Mouse (Mus musculus) hindbrain, embryonic 14.5 days (tissue): ENCODE measurements around the gene Adam30. TPM values are rescaled to one million over a fixed set of nuclear protein-coding genes. Genes with fewer than 3 reads are reported as not detected.

Source experiments
- ATAC-seq: fragments of 200-750 bp; cut with Nextera tagmentation; 2 replicates; pipeline ENCODE4 v1.8.0; 2017; ENCODE audit warnings: moderate number of reproducible peaks, mild to moderate bottlenecking, moderate TSS enrichment, moderate library complexity; ENCODE audit not compliant: low FRiP score
- DNase-seq: peaks from one replicate; pipeline ENCODE4 v3.0.0-alpha.2; 2015; ENCODE audit warnings: low spot score
- H3K27ac ChIP-seq: fragments of 300-500 bp; sonication (generic); 2 replicates; pipeline ENCODE4 v1.5.1; 2014; ENCODE audit warnings: mild to moderate bottlenecking, moderate library complexity
- H3K27me3 ChIP-seq: fragments of 300-500 bp; sonication (generic); 2 replicates; pipeline ENCODE4 v1.6.1; 2014; ENCODE audit warnings: mild to moderate bottlenecking, low read length, mixed read lengths; ENCODE audit not compliant: control insufficient read depth, insufficient read depth
- H3K36me3 ChIP-seq: fragments of 300-500 bp; sonication (generic); replicated peaks from 2 replicates; pipeline ENCODE4 v1.6.1; 2014; ENCODE audit not compliant: control insufficient read depth, insufficient read depth
- H3K4me1 ChIP-seq: fragments of 300-500 bp; sonication (generic); replicated peaks from 2 replicates; pipeline ENCODE4 v1.6.1; 2014; ENCODE audit warnings: antibody characterized with exemption, low read length, mixed read lengths; ENCODE audit not compliant: control insufficient read depth, insufficient read depth
- H3K4me2 ChIP-seq: fragments of 300-500 bp; sonication (generic); replicated peaks from 2 replicates; pipeline ENCODE4 v1.6.1; 2014; ENCODE audit warnings: mild to moderate bottlenecking, moderate library complexity
- H3K4me3 ChIP-seq: fragments of 300-500 bp; sonication (generic); replicated peaks from 2 replicates; pipeline ENCODE4 v1.5.1; 2014; ENCODE audit warnings: mild to moderate bottlenecking, low read length
- H3K9ac ChIP-seq: fragments of 300-500 bp; sonication (generic); 2 replicates; pipeline ENCODE4 v1.6.1; 2014
- H3K9me3 ChIP-seq: fragments of 300-500 bp; sonication (generic); 2 replicates; pipeline ENCODE4 v1.6.1; 2016; ENCODE audit warnings: low read length; ENCODE audit not compliant: control insufficient read depth
- whole genome bisulfite sequencing: fragments of 180-500 bp; shearing (Covaris S2); extraction: QIAGEN DNeasy Blood & Tissue Kit; methylation state at CpG from one replicate; pipeline ENCODE4 v1.1.7; 2014; 5-methylcytosine and 5-hydroxymethylcytosine counted together
- polyA plus RNA-seq: library from polyadenylated mRNA; unstranded; fragments of >200 nt; fragmentation: Nextera tagmentation; extraction: Ambion mirVana; gene quantifications from 2 replicates; pipeline ENCODE4 v1.2.1, GENCODE M21; 2014

Adam30 gene
- polyA plus RNA-seq, 1 experiment from 2014 or later, result not detected

DNA sequence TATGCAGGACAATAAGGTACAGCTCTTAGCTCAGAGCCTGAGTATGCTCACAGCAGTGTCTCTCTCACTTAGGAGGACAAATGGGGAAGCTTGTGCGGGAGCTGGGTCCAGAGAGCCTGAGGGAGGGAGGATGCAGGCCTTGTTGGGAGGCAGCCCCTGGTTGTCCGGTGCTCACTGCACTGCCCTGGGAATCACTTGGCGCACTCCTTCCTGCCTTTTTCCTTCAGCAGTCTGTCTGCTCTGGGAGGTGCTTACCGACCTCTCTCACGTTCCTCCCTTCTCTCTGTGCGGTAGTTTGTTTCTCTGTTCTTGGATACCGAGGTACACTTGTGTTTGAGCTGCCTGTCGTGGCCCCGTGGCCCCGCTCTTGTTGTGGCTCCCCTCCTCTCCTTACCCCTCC, 15.2 kb upstream of the Adam30 start:
- Histone ChIP-seq H3K9me3 (no peaks in the 10 kb centered on the region), H3K9ac (no peak overlapping the region), H3K4me2 (no peak overlapping the region), H3K27me3 (no peaks in the 10 kb centered on the region), H3K36me3 (peaks cover 53% of the 10 kb centered on the region), H3K4me1 (no peaks in the 10 kb centered on the region), H3K27ac (no peak overlapping the region), H3K4me3 (no peak overlapping the region)
- 72% methylated on average over 10 of the region's 10 CpGs for WGBS
- ATAC-seq (peak; percentile 24; the same call in 1 of the 2 replicates), DNase-seq (no peak)

DNA sequence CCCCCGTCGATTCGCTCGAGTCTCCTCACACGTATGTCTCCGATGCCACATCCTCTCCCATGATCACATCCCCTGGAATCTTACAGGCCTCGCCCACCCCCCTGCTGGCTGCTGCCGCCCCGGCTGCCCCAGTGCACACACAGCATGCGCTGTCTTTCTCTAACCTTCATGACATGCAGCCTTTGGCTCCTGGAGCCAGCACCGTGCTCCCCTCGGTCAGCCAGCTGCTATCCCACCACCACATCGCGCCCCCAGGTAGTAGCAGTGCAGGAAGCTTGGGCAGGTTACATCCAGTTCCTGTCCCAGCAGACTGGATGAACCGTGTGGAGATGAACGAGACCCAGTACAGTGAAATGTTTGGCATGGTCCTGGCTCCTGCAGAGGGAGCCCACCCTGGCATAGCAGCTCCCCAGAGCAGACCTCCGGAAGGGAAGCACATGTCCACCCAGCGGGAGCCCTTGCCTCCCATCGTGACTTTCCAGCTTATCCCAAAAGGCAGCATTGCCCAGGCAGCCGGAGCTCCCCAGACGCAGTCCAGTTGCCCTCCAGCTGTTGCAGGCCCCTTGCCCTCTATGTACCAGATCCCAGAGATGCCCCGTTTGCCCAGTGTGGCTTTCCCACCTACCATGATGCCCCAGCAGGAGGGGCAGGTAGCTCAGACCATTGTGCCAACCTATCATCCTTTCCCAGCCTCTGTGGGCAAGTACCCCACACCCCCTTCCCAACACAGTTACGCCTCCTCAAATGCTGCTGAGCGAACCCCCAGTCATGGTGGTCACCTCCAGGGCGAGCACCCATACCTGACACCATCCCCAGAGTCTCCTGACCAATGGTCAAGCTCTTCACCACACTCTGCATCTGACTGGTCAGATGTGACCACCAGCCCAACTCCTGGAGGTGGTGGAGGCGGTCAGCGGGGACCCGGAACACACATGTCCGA, 13.7 kb upstream of the Adam30 start:
- Histone ChIP-seq H3K4me3 (no peak overlapping the region), H3K4me2 (no peak overlapping the region), H3K27me3 (no peaks in the 10 kb centered on the region), H3K4me1 (no peaks in the 10 kb centered on the region), H3K36me3 (peaks cover 44% of the 10 kb centered on the region), H3K27ac (no peak overlapping the region), H3K9me3 (no peaks in the 10 kb centered on the region), H3K9ac (no peak overlapping the region)
- ATAC-seq, result no peak
- WGBS, result 98% methylated on average over 29 of the region's 29 CpGs
- DNase-seq, result no peak

DNA sequence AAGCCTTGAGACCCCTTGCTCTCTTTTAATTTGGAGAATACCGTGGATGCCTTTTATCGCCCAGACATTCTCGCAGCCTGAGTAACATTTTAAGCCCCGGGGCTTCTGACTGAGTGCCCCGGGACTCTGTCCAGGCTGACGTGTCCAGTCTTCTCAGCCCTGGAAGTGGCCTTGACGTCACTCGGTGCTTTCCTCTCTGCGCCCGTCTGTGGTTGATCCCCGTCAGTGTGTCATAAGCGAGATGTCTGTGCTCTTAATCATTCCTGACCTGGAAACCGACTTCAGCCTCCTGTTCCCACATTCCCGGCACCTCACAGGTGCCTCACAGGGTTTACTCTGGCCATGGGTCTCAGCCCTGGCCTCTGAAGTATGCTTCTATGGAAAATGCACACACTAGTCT, 12.7 kb upstream of the Adam30 start:
- Histone ChIP-seq H3K27me3 (no peaks in the 10 kb centered on the region), H3K36me3 (peaks cover 40% of the 10 kb centered on the region), H3K4me3 (no peak overlapping the region), H3K4me1 (no peaks in the 10 kb centered on the region), H3K9me3 (no peaks in the 10 kb centered on the region), H3K27ac (no peak overlapping the region), H3K9ac (no peak overlapping the region), H3K4me2 (no peak overlapping the region)
- ATAC-seq, result no peak
- WGBS, result 92% methylated on average over 14 of the region's 14 CpGs
- DNase-seq, result no peak

DNA sequence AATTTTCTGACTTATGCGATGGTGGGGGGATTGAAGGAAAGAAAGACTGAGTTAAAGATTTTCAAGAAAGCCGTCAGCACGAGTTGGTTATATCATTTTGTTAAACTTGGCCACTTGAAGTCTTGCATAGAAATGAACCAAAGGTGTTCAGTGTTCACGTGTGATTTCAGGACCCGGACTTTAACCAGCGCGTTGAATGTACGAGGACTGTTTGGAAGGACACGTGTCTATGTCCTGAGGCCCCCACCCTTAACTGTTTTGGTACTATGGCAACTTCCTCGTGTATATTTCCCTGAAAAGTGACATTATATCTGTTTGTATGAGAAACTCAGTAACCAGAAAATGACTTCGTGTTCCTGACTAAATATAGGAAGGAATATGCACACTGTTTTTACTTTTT, 10.5 kb upstream of the Adam30 start:
- Histone ChIP-seq H3K4me1 (no peaks in the 10 kb centered on the region), H3K27ac (no peak overlapping the region), H3K9me3 (no peaks in the 10 kb centered on the region), H3K4me3 (no peak overlapping the region), H3K36me3 (peaks cover 20% of the 10 kb centered on the region), H3K4me2 (no peak overlapping the region), H3K9ac (no peak overlapping the region), H3K27me3 (no peaks in the 10 kb centered on the region)
- ATAC-seq (no peak), DNase-seq (no peak)
- WGBS, result 96% methylated on average over 11 of the region's 11 CpGs

DNA sequence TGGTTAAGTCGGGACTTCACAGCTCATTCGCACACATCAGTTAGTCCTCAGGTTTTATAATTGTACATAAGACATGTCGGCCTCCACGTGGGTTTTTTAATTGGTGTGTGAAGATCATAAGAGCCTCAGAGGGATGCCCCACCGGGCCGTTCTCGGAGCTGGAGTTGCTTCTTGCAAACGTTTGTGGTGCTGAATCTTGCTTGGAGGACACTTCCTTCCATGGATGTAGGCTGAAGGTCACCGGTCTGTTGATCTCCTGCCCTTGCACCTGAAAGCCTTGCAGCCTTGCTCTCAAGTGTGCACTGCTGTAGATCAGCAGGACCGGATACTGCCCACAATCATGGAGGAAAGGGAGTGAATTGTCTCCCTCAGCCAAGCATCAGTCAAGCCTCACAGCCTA, 9.4 kb upstream of the Adam30 start:
- no peak for DNase-seq

DNA sequence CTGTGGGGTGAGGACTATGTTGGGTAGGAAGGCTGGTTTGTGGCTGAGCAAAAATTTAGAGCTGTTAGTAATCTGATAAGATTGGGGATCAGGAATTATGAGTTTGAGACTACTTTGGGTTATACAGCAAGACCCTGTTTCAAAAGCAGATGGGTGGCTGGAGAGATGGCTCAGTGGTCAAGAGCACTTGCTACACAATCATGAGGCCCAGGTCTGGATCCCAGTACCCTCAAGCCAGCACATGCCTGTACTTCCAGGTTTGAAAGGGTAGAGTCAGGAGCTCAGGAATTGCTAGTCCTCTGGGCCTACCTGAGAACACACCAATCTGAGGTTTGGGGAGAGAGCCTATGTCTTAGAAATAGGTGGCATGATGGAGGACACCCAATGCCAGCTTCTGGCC, 7.0 kb upstream of the Adam30 start:
- no peaks in the 10 kb centered on the region for H3K4me1 ChIP-seq
- no peaks in the 10 kb centered on the region for H3K27me3 ChIP-seq
- H3K4me2 ChIP-seq, result no peak overlapping the region
- no peak overlapping the region for H3K27ac ChIP-seq
- H3K9me3 ChIP-seq, result no peaks in the 10 kb centered on the region
- ATAC-seq (no peak), DNase-seq (no peak)
- H3K4me3 ChIP-seq, result no peak overlapping the region
- no peak overlapping the region for H3K9ac ChIP-seq
- H3K36me3 ChIP-seq, result no peaks in the 10 kb centered on the region; the same call in 1 of the 2 replicates

More for the DNA sequence above, 9.4 kb upstream of the Adam30 start:
- H3K9me3 ChIP-seq, result no peaks in the 10 kb centered on the region
- no peaks in the 10 kb centered on the region for H3K4me1 ChIP-seq
- WGBS, result 89% methylated on average over 10 of the region's 10 CpGs
- H3K4me3 ChIP-seq, result no peak overlapping the region
- no peak overlapping the region for H3K4me2 ChIP-seq
- no peak overlapping the region for H3K9ac ChIP-seq
- H3K27ac ChIP-seq, result no peak overlapping the region
- no peaks in the 10 kb centered on the region for H3K27me3 ChIP-seq
- no peak for ATAC-seq
- peaks cover 14% of the 10 kb centered on the region for H3K36me3 ChIP-seq

DNA sequence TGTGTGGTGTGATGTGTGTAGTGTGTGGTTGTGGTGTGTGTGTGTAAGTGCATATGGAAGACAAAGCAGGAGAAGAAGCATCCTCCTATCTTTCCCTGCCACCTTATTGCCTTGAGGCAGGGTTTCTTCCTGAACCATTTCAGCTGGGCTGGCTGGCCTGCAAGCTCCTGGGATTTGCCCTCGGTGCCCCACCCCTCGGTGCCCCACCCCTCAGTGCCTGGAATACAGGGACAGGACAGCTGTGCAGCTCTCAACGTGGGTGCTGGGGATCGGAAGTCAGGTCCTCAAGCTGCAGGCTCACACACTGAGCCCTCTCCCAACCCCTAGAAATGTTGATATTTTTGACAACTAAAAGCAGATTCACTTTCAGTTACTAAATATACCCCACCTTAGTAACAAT, 4.3 kb upstream of the Adam30 start:
- H3K9ac ChIP-seq, result no peak overlapping the region
- H3K4me2 ChIP-seq, result no peak overlapping the region
- no peaks in the 10 kb centered on the region for H3K9me3 ChIP-seq
- no peaks in the 10 kb centered on the region for H3K27me3 ChIP-seq
- no peak for ATAC-seq
- H3K36me3 ChIP-seq, result no peaks in the 10 kb centered on the region
- WGBS, result 58% methylated on average over 4 of the region's 4 CpGs
- no peak overlapping the region for H3K27ac ChIP-seq
- H3K4me1 ChIP-seq, result no peaks in the 10 kb centered on the region
- no peak overlapping the region for H3K4me3 ChIP-seq
- DNase-seq, result no peak

DNA sequence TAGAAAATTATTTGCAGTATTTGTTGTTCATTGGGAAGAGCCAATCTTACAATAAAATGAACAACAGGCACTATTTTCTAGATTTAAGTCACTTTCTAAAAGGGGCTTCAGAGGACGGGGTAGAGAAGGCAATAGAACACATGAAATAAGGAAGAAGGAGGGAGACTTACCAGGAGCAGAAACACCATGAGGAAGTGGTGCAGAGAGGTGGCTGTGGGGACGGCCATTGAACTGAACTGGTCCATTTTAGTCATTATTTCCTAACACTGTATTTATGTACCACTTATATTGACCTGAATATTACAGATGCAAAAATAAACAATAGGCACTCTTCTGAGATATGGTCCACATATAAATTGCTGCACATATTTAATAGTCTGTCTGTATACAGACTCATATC, 3.4 kb upstream of the Adam30 start:
- no peak overlapping the region for H3K9ac ChIP-seq
- no peaks in the 10 kb centered on the region for H3K4me1 ChIP-seq
- no peaks in the 10 kb centered on the region for H3K9me3 ChIP-seq
- no peaks in the 10 kb centered on the region for H3K27me3 ChIP-seq
- H3K27ac ChIP-seq, result no peak overlapping the region
- no peak for DNase-seq
- no peaks in the 10 kb centered on the region for H3K36me3 ChIP-seq
- no peak overlapping the region for H3K4me2 ChIP-seq
- 86% methylated on average over 2 of the region's 2 CpGs for WGBS
- ATAC-seq, result no peak
- H3K4me3 ChIP-seq, result no peak overlapping the region

DNA sequence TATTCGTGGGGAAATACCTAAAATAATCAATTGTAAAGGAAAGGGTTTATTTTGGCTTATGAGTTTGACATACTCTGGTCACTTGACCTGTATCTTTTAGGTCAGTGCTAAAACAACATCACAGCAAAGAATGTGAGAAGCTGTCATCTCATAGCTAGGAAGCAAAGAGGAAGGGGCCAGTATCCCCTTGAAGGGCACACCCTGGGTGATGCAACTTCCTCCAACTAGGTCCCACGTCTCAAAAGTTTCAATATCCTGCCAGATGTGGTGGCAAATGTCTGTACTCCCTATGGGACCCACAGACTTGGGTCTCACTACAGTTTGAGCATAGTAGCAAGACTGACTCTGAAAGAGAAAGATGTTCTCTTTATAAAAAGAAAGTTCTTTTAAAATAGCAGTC, 2.8 kb upstream of the Adam30 start:
- no peaks in the 10 kb centered on the region for H3K27me3 ChIP-seq

More for the DNA sequence above, 2.8 kb upstream of the Adam30 start:
- Histone ChIP-seq H3K4me1 (no peaks in the 10 kb centered on the region), H3K27ac (no peak overlapping the region), H3K4me3 (no peak overlapping the region), H3K9ac (no peak overlapping the region), H3K36me3 (no peaks in the 10 kb centered on the region), H3K4me2 (no peak overlapping the region), H3K9me3 (no peaks in the 10 kb centered on the region)
- DNase-seq, result no peak
- ATAC-seq, result no peak
- 65% methylated on average over 2 of the region's 2 CpGs for WGBS
